Mouse (Mus musculus) lung, adult 2 months (tissue): ENCODE data around the gene 9230104L09Rik.

Experiments
- CTCF ChIP-seq: fragments of 200-500 bp; IDR thresholded peaks from 2 replicates; pipeline ENCODE4 v1.5.1; 2011; ENCODE audit warnings: mild to moderate bottlenecking, low read length, control low read depth; ENCODE audit not compliant: insufficient read depth
- POLR2A ChIP-seq: fragments of 200-500 bp; IDR thresholded peaks from 2 replicates; pipeline ENCODE4 v1.6.1; 2011; ENCODE audit warnings: low read depth, mild to moderate bottlenecking, control low read depth, low read length, borderline replicate concordance; ENCODE audit errors: extremely low read depth

DNA sequence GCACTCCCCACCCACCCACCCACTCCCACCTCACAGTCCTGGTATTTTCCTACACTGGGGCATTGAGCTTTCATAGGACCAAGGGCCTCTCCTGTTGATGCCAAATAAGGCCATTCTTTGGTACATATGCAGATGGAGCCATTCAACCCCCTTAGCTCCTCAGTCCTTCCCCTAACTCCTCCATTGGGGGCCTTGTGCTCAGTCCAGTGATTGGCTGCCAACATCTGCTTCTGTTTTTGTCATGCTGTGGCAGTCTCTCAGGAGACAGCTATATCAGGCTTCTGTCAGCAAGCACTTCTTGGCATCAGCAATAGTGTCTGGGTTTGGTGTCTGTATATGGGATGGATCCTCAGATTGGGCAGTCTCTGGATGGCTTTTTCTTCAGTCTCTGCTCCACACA lies 19.9 kb upstream of the 9230104L09Rik start:
- TF ChIP-seq CTCF (no peak), POLR2A (no peak)
